Mouse (Mus musculus) NIH3T3 (cell line): ENCODE data around the gene Aldh1a3.
A peak's percentile ranks its signal among the peaks of the same experiment; 100 is the strongest.

Experiments
- DNase-seq: peaks from one replicate; pipeline ENCODE4 v3.0.0-alpha.2; 2012; ENCODE audit warnings: low read depth

Gene Aldh1a3

DNA sequence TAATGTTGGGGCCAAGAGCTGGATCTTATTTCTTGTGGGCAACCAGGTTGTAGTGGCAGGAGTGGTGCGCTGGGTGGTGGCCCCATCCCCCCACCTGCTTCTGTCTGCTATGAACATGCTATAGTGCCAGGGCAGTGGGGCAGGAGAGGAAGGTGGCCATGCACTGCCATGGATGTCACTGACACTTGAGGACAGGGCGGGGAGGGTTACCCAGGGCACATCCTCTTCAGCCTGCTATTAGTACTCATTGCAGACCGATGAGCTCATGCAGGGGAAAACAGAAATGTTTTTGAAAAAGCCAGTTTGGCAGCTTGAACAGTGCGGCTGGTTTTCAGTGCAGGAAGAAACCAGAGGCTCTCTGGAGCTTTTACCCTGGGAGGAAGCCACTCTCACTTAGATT lies 10.5 kb downstream of the Aldh1a3 start:
- DNase-seq, result no peak

DNA sequence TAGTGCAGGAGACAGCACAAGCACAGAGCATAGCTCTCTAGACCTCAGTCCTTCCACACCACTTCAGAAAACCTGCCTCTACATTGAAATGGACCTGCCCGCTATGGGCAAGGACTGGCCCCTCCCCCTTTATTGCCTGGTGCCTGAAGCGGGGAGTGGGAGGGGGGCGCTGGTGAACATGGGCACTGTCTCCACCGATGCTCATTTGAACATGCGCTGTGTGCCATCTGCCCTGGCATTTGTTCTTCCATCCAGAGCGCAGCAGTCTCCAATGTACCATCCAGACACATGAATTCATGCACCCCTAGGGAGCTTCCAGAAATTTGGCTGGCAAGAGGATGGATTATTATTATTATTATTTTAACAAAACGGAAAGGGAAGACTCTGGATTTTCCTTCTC lies 14.2 kb downstream of the Aldh1a3 start:
- DNase-seq, result no peak

DNA sequence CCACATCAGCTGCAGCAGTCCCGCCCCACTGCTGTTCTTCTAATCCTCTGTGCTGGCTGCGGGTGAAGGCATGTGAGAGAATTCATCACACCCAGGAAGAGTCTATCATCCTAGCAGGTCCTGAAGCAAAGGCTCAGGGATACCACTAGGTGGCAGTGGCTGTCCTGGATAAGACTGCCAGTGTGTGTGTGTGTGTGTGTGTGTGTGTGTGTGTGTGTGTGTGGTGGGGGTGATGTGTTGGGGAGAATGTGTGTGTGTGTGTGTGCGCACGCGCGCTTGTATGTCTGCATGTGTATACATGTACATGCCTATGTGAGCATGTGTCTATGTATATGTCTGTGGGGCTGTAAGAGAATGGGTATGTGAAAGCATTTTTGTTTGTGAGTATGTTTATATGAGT lies 17.9 kb downstream of the Aldh1a3 start:
- DNase-seq, result peak; percentile 69

DNA sequence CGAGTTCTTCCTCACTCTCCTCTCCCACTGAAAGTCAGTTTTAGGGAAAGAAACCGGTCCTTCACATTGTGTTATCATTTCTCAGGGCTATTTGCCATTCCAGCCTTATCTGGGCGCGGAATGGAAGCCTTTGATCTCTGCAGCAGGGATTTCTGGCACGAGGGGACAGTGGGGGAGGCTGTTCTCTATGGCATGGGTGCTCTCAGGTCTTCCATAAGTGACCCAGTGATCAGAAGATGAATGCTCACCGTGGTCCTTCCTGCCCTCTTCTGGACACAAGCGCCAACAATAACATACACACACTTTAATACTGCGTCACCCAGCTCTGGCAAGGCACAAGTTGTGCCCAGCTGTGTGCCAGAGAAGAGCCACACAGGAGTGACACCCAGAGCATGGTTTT lies 20.3 kb downstream of the Aldh1a3 start:
- no peak for DNase-seq

DNA sequence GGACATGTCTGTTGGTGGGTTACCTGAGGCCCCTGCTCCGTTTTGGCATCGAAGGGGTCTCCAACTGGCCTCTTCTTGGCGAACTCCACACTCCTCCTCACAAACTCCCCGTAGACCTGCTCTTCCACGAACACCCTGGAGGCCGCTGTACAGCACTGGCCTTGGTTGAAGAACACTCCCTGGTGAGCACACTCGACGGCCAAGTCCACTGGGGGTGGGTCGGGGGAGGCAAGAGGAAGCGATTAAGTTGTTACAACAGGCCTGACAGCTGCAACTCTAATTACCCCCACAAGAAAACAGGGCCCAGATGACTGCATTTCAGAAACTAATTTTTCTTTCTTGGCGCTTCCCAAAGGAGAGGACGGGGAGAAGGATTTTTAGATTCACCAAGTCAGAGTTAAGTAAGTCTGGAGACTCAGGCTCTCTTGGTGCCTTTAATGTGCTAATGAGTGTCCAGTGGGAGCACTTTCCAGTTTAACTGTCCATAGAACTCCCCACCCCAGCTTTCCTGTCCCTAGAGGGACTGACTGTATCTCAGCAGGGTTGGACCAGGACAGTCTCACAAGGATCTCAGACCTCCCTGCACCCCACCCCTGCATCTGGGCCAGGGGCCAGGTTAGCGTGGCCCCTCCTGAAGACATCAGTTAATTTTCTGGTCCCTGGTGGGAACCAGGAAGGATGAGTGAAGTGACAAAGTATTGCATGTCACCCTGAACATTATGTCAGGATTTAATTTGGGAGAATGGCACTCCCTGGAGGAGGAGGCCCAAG lies 21.2 kb downstream of the Aldh1a3 start:
- no peak for DNase-seq

DNA sequence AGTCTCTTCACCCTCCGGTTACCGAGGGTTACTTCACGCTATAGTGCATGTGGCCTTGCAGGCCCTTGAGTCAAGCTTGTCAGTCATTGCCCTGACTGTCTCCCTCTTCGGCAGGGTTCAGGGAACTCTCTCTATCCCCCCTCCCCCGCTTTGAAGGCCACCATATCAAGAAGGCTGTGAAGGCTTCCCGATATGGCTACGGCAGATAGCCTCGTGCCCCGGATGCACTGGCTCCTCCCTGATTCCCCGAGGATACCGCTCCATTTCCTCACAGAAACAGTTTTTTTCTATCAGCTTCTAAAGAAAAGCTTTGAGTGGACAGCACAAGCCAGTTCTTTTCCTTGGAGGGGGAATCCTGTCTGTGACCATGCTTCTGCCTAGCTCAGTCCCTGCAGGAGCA lies 21.8 kb downstream of the Aldh1a3 start:
- DNase-seq, result no peak

DNA sequence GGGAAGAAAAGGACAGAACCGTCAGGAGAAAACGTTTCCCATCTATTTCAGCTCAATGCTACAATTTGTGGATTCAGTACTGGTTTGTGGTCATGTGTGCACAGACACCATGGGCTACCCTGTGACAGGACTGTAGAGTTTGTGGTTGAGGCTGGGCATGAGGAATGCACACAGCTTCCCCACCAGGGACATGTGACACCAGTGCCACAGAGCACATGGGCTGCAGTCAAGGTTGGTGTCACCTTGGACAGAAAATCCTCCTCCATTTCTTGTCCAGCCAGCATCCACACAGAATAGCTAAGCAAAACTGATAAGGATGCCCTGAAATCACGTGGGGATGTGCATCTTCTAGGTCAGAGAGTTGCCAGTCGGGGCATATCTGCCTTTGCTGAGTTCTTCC lies 22.5 kb downstream of the Aldh1a3 start:
- no peak for DNase-seq

DNA sequence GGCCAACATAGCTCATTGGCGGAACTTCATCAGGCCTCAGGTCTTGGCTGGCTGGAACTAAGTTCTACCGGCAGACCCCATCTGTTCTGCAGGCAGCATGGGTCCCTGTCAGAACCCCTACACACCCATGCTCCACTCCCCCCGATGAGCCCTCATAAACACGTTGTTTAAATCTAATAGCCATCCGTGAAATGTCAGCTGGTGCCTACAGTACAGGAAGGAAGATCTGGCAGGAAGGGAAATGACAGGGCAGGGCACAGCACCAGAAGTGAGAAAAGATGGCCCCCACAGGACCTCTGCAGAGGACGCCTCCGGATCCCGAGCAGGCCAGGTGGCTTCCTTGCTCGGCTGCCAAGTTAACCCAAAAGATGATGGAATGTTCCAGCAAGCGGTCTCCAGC lies 23.2 kb downstream of the Aldh1a3 start:
- DNase-seq, result no peak

DNA sequence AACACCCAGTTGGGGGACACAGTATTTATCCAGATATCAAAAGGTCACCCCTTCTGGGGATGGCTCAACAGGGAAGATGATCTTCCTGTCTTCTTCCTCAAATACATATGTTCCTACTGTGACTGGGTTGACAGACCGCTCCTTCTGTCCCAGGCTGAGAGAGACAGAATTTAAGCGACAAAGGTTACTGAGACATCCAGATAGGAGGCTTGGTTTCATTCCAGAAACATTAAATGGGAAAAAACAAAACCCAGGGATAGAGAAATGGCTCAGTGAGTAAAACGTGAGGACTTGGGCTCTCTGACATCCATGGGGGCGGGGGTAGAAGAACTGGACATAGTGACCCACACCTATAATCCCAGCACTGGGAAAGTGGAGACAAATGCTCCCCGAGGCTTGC lies 24.4 kb downstream of the Aldh1a3 start:
- no peak for DNase-seq

DNA sequence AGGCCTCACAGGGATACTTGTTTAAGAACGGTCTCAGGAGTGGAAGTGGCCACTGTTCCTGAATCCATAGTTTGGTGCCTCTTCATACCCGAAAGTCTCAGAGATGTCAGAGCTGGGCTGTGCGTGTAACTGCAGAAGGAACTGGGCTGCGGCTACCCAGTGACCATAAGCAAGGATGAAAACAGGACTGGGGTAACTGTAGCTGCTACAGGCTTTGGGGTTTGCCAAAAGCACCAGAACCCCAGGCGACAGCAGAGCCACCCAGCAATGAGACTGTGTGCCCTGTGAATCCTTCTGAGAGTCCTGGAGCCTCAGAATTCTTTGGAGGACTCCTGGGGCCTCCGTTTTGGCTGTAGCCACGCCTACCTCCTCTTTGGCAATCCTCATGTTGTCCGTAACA lies 25.7 kb downstream of the Aldh1a3 start:
- DNase-seq, result no peak

DNA sequence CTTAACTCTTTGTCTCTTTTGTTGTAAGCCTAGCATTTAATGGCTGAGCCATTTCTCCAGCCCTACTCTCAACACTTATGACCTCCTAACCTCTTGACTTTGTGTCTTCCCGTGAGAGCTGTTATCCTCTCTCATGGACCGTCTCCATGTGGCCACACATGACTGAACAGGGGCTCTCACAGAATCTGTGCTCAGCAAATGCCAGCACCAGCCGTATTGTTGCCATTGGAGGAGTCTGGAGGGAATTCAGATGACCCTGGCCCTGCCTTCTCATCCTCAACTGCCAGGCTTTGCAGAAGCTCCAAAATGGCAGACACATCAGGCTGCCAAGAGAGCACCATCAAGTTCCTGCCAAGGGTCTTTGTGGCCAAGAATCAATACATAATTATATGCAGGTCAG lies 30.0 kb downstream of the Aldh1a3 start:
- no peak for DNase-seq

DNA sequence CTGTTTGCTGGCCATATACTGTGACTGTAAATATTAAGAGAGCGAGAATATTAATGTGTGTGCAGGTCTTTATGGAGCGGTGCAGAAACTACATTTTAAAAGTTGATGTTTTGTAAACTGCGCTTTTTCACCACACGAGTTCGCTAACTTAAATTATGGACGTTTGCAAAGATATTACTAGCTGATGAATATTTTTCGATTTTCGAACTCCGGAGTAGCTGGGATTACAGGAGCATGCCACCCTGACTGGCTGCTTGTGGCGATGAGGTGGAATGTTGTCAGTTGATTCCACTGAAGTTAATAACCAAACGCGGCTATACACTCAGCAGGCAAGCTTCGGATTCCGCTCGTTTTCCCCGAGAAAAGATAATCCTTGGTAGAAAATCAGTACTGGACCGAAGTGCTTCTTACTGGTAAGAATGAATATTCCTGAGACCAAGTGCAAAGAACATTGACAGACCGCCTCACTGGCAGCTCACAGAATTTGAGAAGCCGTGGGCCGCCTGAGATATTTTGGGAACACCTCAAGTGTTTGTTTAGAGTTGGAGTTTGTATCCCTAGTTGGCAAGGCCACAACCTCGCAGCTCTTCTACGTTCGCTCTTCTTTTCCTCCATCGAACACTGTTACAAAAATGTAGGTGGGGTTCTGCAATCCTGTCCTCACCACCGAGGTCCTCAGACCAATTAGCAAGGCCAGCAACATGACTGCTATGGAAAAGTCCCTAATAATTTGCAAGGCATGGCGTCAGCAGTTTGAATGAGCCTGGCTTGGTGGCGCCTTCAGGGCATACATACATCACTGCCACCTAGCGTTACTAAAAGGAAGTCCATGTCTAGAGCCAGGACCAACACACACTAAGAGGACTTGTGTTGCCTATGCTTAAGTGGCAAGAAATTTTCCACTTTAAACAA lies 38.4 kb downstream of the Aldh1a3 start:
- peak; percentile 90 for DNase-seq

DNA sequence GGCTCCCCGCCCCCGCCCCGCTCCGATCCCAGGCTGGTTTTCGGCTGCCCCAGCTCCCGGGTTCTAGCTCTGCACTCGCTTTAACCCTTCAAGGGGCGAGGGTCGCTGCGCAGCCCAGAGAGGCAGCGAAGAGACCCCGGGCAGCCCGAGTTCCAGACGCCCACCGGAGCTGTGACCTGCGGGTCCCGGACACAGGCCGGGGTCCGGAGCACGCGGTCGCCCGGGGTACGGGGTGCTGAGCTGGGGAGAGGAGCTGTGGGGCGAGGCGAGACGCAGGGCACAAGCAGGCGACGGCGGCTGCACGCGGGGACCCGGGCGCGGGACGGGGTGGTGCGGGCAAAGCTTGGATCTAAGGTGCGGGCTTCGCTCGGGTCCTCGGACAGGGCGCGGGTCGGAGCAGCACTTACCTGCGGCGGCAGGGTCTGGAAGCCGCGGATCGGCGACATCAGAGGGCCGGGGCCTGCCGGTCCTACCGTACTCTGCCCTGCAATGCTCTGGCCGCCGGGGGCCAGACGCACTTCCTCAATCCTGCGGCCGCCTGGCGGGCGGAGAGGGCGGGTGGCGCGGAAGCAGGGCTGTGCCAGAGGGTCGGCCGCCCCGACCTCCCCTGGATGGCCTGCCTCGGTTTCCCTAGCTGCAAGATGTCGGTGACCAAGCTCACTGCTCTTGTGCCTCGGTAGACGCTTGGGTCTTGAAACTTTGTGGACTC lies 39.4 kb downstream of the Aldh1a3 start, which contains the start of gene Lrrk1:
Gene Lrrk1, minus strand, starts transcription at position 538 of the 709 bp plus-strand sequence.
- peak; percentile 82 for DNase-seq

DNA sequence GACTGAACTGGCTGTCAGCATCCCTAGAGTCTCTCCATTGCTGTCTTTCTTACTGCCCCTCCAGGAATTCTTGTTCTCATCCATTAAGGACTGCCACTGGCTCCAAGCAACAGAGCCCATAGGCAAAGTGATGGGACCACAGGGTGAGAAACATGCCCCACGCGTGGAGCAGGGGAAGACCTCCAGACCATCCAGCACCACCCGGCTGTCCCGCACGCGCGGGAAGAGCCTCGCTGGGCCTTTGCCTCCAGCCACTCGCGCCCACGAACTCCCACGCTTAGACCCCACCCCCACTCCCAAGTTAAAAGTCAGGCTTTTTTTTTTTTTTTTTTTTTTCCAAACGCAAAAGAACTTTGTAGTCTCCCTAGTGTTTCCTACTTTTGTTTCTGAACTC lies 39.9 kb downstream of the Aldh1a3 start:
- peak; percentile 58 for DNase-seq

DNA sequence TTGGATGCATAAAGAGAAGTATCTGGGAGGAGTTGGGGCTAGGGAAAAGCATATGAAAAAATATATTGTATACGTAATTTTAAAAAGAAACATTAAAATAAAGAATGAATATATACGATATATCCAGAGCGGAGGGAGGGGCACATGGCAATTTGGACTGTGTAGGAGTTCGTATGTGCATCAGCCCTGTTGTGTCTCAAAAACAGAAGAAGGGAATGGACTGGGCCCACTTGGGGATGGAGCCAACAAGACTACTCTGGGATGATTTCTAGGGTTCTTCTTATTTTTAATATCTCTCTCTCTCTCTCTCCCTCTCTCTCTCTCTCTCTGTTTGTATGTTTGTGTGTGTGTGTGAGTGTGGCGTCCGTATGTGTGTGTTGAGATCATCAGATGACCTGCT lies 40.9 kb downstream of the Aldh1a3 start:
- no peak for DNase-seq

DNA sequence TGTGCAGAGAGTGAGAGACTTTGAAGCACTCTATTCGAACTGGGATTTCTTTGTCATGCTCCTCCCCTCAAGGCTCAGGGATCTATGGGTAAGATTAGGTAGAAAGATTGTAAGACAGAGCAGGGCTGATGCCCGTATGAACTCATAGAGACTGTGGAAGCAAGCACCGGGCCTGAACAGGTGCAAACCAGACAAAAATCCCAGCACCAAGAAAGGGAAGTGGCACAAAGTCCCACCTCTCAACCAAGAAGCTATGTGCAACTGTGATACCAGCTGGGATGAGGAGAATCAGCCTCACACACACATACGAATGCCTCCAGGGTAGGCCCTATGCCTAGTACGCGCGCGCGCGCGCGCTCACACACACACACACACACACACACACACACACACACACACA lies 41.5 kb downstream of the Aldh1a3 start:
- no peak for DNase-seq

DNA sequence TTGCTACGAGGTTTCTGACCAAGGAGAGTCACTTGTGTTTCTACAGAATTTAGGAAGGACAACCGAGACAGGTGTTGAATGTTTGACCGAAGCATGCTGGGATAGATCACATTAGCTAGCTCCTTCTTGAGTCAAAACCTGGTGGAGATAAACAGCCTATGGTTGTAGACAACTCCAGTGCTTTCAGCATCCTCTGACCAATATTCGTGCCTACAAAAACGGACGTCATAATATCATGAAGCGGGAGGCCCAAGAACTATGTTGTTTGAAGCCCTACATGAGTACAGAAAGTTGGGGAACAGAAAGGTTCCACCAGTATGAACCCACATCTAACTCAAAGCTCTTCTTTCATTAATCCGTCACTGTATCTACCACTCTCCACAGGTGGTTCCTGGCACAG lies 42.4 kb downstream of the Aldh1a3 start:
- no peak for DNase-seq

DNA sequence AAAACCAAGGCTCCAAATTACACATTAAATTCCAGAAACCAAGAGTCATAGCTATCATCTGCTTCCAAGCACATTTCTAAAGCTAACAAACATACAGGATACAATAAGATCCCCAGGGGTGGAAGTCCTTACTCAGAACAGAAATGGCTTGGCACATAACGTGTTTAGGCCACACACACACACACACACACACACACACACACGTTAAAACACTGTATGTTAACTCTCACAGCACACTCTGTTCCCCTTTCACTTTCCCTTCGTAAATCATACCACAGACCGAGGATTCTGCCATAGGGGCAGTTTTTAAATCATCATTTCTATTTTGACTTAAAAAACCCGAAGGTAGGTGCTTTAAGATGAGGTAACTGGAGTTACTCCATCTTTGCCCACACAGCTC lies 43.1 kb downstream of the Aldh1a3 start:
- peak; percentile 81 for DNase-seq

DNA sequence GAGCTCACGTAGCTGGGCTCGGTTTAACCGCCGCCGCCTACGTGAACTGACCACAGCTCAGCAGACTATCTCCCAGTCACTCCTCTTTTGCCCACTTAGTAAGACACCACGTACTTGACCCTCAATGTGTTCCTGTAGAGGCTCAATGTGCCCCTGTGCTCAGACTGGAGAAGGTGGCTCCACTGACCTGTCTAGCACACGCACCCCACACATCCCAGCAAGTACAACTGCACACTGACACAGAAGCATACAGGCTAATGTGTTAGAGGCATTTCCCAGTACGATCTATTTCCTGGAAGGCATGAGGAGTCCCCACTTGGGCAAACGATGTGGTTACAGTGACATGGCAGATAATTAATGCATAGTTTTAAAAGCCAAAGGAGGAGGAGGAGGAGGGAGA lies 50.8 kb downstream of the Aldh1a3 start:
- no peak for DNase-seq

DNA sequence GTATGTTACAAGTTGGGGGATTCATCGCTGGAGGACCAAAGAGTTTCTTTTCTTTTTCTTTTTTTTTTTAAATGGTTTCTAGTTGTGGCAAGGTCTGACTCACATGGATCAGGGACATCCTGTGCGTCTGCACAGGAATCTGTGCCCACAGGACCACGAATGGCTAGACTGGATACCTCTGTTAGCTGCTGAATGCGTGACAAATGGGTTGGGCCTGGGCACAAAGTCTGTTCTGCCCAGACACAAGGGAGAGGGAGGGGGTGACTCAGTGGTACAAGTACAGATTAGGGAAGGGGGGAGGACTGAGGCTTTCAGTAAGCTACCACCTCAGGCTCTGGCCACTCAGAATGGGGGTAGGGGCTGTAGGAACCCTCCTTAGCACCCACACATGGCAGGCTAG lies 51.6 kb downstream of the Aldh1a3 start:
- DNase-seq, result peak; percentile 34

DNA sequence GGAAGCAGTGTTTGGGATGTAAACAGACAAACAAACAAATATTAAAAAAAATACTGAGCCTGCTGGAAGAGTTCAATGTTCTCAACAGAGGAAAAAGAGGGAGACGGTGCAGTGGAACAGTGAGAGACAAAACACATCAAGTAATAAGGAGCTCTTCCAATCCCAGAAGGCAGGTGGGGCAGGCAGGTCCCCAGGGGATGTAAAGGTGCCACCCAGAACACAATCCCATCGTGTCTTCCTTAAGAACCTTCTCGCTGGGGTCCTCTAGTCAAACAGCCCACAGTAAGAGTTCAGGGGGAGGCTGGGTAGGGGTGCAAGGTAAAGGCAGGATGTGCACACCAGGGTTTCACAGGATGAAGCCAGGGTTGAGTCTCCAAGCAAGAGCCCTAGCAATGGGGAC lies 53.9 kb downstream of the Aldh1a3 start:
- DNase-seq, result no peak

DNA sequence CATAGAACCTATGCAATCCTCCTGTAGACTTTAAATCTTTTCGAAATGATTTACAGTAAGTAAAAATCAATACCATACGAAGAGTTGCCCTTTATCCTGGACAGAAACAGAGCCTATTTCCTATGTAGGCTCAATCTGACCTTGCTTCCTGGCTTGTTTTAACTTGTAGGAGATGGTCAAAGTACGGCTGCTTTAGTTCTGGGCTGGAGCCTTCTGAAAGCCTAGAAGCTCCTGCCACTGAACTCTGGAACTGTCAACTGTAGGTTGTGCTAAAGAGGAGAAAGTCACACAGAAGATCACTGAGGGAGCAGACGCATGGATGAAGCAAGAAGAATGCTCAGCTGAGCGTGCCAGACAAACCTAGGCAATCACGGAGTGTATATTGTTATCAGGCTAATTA lies 56.3 kb downstream of the Aldh1a3 start:
- no peak for DNase-seq
